Mouse (Mus musculus): ENCODE data around the gene Pdgfb.

DNA sequence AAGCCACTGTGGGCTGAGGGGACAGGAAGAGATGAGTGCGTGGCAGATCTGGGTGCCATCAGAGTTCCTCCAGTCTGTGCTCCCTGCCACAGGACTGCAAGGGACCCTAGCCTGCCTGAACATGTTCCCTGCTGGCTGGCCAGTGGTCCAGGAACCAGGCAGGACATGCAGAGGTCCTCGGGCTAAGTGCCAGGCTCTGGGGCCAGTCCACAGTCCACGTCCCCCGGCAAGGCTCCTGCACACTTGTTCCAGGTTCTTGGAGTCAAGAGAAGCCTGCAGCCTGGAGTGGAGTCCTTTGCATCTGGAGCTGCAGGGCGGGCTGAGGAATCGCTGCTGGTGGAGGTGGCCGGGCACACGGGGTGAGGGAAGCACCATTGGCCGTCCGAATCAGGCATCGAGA is 18.0 kb downstream of the Pdgfb start:
- no peak for TF ChIP-seq POLR2AphosphoS2 (IDR thresholded peaks at IDR 0.05; ENCODE audit: insufficient read length, low read depth)
- no peak for TF ChIP-seq E2F4 (IDR thresholded peaks at IDR 0.05; ENCODE audit: insufficient read depth)
- no peak for TF ChIP-seq POLR2A (IDR thresholded peaks at IDR 0.05; ENCODE audit: insufficient read length, low read depth)
- no peak for TF ChIP-seq MAX (IDR thresholded peaks at IDR 0.05; ENCODE audit: low read depth)
- no peak for TF ChIP-seq USF1 (IDR thresholded peaks at IDR 0.05; ENCODE audit: low read depth)
- no peak for TF ChIP-seq MYOD1 (IDR thresholded peaks at IDR 0.05; ENCODE audit: control insufficient read depth in 1 of 3, insufficient read length in 2 of 3, low read depth in 2 of 3)
- TF ChIP-seq CEBPB (IDR thresholded peaks at IDR 0.05; ENCODE audit: insufficient read depth, poor library complexity, severe bottlenecking), result no peak
- TF ChIP-seq MYOG (IDR thresholded peaks at IDR 0.05; ENCODE audit: control insufficient read depth in 1 of 3, insufficient read depth in 1 of 3, insufficient read length in 2 of 3, low read depth in 2 of 3), result no peak
- TF ChIP-seq REST (IDR thresholded peaks at IDR 0.05; ENCODE audit: insufficient read depth, insufficient read length), result no peak
